Mouse (Mus musculus) forebrain, embryonic 11.5 days (tissue): ENCODE results near the gene Hist1h2ab. TPM values are rescaled to one million over a fixed set of nuclear protein-coding genes. Genes with fewer than 3 reads are reported as not detected.
A peak's percentile ranks its signal among the peaks of the same experiment; 100 is the strongest.
"Not testable (repeated sequence)": the region's sequence is repeated elsewhere in the genome, so short reads cannot be mapped to it uniquely, and the experiment has no call there.

Experiments
- ATAC-seq: fragments of 200-750 bp; cut with Nextera tagmentation; replicated peaks from 2 replicates; pipeline ENCODE4 v1.8.0; 2017; ENCODE audit warnings: moderate TSS enrichment; ENCODE audit not compliant: low FRiP score
- DNase-seq: peaks from one replicate; pipeline ENCODE4 v3.0.0-alpha.2; 2017; ENCODE audit warnings: low spot score
- H3K27ac ChIP-seq: fragments of 300-500 bp; sonication (generic); 2 replicates; pipeline ENCODE4 v1.5.1; 2014; ENCODE audit warnings: low read depth, low read length
- H3K27me3 ChIP-seq: fragments of 300-500 bp; sonication (generic); 2 replicates; pipeline ENCODE4 v1.6.1; 2014; ENCODE audit warnings: mild to moderate bottlenecking, low read length, mixed read lengths; ENCODE audit not compliant: control insufficient read depth, insufficient read depth
- H3K36me3 ChIP-seq: fragments of 300-500 bp; sonication (generic); 2 replicates; pipeline ENCODE4 v1.6.1; 2014; ENCODE audit warnings: mild to moderate bottlenecking, low read length, moderate library complexity, mixed read lengths; ENCODE audit not compliant: control insufficient read depth, insufficient read depth
- H3K4me1 ChIP-seq: fragments of 300-500 bp; sonication (generic); replicated peaks from 2 replicates; pipeline ENCODE4 v1.6.1; 2014; ENCODE audit warnings: low read length, mixed read lengths; ENCODE audit not compliant: control insufficient read depth, insufficient read depth
- H3K4me2 ChIP-seq: fragments of 300-500 bp; sonication (generic); 2 replicates; pipeline ENCODE4 v1.6.1; 2014; ENCODE audit warnings: low read depth, mild to moderate bottlenecking, low read length, moderate library complexity, mixed read lengths; ENCODE audit not compliant: severe bottlenecking
- H3K4me3 ChIP-seq: fragments of 300-500 bp; sonication (generic); 2 replicates; pipeline ENCODE4 v1.5.1; 2014; ENCODE audit warnings: low read depth, low read length
- H3K9ac ChIP-seq: fragments of 300-500 bp; sonication (generic); 2 replicates; pipeline ENCODE4 v1.6.1; 2014; ENCODE audit warnings: low read length
- H3K9me3 ChIP-seq: fragments of 300-500 bp; sonication (generic); 2 replicates; pipeline ENCODE4 v1.6.1; 2016; ENCODE audit warnings: low read length, mixed read lengths; ENCODE audit not compliant: control insufficient read depth
- WGBS: fragments of 180-500 bp; shearing (Covaris S2); extraction: QIAGEN DNeasy Blood & Tissue Kit; methylation state at CpG from one replicate; pipeline ENCODE4 v1.1.7; 2014; 5-methylcytosine and 5-hydroxymethylcytosine counted together
- polyA plus RNA-seq: library from polyadenylated mRNA; unstranded; fragments of >200 nt; fragmentation: Nextera tagmentation; extraction: Ambion mirVana; gene quantifications from 2 replicates; pipeline ENCODE4 v1.2.1, GENCODE M21; 2014

The Hist1h2ab gene
- polyA plus RNA-seq, result 59.7 and 63.1 TPM in 2 replicates

- WGBS, result under 1% methylated on average over 27 of the region's 47 CpGs
- H3K36me3 ChIP-seq, H3K27me3 ChIP-seq, H3K9me3 ChIP-seq, H3K4me1 ChIP-seq: not testable (repeated sequence)
- DNase-seq (peak; percentile 89), ATAC-seq (peak; percentile 58)
- Histone ChIP-seq H3K9ac (peak within 1 kb of the TSS; percentile 72), H3K27ac (peak within 1 kb of the TSS; percentile 97), H3K4me2 (peak within 1 kb of the TSS; percentile 40), H3K4me3 (peak within 1 kb of the TSS; percentile 36)
Measured at GRCm38 (mm10) chr13:23750839-23751477, at the start of gene Hist1h2ab. Gene Hist1h2ab (plus strand): TSS chr13:23751126.

- H3K36me3 ChIP-seq, result no peaks in the 10 kb centered on the region
- no peaks in the 10 kb centered on the region for H3K4me1 ChIP-seq
- 87% methylated on average over 4 of the region's 4 CpGs for WGBS
- no peaks in the 10 kb centered on the region for H3K9me3 ChIP-seq
- no peak overlapping the region for H3K4me2 ChIP-seq
- no peak overlapping the region for H3K27ac ChIP-seq
- H3K27me3 ChIP-seq, result no peaks in the 10 kb centered on the region
- H3K4me3 ChIP-seq, result no peak overlapping the region
- DNase-seq (no peak), ATAC-seq (no peak)
- H3K9ac ChIP-seq, result no peak overlapping the region
Measured at GRCm38 (mm10) chr13:23702220-23702619, 48.7 kb upstream of the Hist1h2ab start.

GRCm38 (mm10) chr13:23702801-23703200, 48.1 kb upstream of the Hist1h2ab start:
- not testable (repeated sequence) for H3K9ac ChIP-seq, H3K4me2 ChIP-seq, H3K9me3 ChIP-seq, ATAC-seq, H3K4me3 ChIP-seq, H3K36me3 ChIP-seq, H3K4me1 ChIP-seq, H3K27ac ChIP-seq, H3K27me3 ChIP-seq, DNase-seq
- WGBS, result 85% methylated on average over 2 of the region's 2 CpGs

DNA sequence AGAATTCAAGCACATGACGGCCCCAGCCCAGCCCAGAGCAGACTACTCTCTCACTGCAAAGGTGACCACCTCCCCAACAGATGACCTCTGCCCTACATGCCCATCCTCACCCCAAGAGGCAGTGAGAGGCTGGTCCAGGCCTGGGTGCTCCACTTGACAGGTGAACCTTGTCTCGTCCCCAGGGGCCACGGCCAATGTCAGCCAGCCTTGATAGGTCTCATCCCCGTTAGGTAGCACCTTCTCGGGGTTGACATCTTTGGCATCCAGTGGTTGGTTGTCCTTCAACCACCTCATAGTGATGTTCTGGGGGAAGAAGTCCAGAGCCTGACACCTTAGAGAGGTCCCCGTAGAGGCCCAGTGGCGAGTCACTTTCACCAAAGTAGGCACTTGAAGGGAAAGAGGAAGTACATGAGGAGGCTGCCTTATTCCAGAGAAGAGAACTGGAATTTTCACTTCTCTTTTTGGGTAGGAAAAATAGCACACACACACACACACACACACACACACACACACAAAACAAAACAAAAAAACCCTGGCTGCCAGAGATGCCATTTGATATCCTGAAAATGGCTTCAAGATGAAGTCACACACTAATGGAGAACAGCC, 45.1 kb upstream of the Hist1h2ab start:
- Histone ChIP-seq H3K4me3 (no peak overlapping the region), H3K9ac (no peak overlapping the region), H3K27me3 (no peaks in the 10 kb centered on the region), H3K36me3 (no peaks in the 10 kb centered on the region), H3K4me1 (peaks cover 5% of the 10 kb centered on the region), H3K9me3 (no peaks in the 10 kb centered on the region), H3K4me2 (no peak overlapping the region), H3K27ac (no peak overlapping the region)
- WGBS, result 90% methylated on average over 7 of the region's 7 CpGs
- no peak for ATAC-seq
- no peak for DNase-seq

DNA sequence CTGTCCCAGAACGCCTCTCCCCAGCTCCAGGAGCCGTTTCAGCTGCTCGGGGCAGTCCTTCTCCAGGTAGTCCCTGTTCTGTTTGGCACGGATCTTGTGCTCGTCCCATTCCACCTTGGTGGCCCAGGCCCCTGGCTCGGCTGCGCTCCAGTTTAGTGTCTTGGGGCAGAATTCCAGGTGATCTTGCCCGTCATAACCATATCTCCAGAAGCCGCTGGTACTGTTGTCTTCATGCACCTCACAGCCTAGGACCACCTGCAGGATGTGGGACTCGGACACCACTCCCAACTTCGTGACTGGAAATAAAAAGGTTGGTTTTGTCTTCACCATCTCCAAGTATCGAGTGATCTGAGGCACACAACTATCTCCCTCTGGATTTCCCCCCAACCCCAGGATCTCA, 44.2 kb upstream of the Hist1h2ab start:
- ATAC-seq, result no peak
- H3K9ac ChIP-seq, result no peak overlapping the region

GRCm38 (mm10) chr13:23708041-23708440, 42.9 kb upstream of the Hist1h2ab start:
- Histone ChIP-seq H3K4me2 (no peak overlapping the region), H3K9ac (no peak overlapping the region), H3K36me3 (no peaks in the 10 kb centered on the region), H3K27ac (no peak overlapping the region), H3K4me3 (no peak overlapping the region), H3K9me3 (no peaks in the 10 kb centered on the region), H3K27me3 (no peaks in the 10 kb centered on the region; the same call in 1 of the 2 replicates), H3K4me1 (peaks cover 5% of the 10 kb centered on the region)
- WGBS, result 90% methylated on average over 4 of the region's 4 CpGs
- DNase-seq (no peak), ATAC-seq (no peak)

More for the DNA sequence above, 44.2 kb upstream of the Hist1h2ab start:
- no peak overlapping the region for H3K4me2 ChIP-seq
- peaks cover 5% of the 10 kb centered on the region for H3K4me1 ChIP-seq
- H3K4me3 ChIP-seq, result no peak overlapping the region
- no peaks in the 10 kb centered on the region for H3K36me3 ChIP-seq
- no peak overlapping the region for H3K27ac ChIP-seq
- H3K9me3 ChIP-seq, result no peaks in the 10 kb centered on the region
- no peak for DNase-seq
- 90% methylated on average over 12 of the region's 12 CpGs for WGBS
- no peaks in the 10 kb centered on the region; the same call in 1 of the 2 replicates for H3K27me3 ChIP-seq

GRCm38 (mm10) chr13:23708654-23709053, 42.3 kb upstream of the Hist1h2ab start:
- Histone ChIP-seq H3K27ac (no peak overlapping the region), H3K4me2 (no peak overlapping the region), H3K4me1 (peaks cover 5% of the 10 kb centered on the region), H3K9ac (no peak overlapping the region), H3K27me3 (no peaks in the 10 kb centered on the region; the same call in 1 of the 2 replicates), H3K9me3 (no peaks in the 10 kb centered on the region), H3K4me3 (no peak overlapping the region), H3K36me3 (no peaks in the 10 kb centered on the region)
- DNase-seq (no peak), ATAC-seq (no peak)
- 85% methylated on average over 4 of the region's 4 CpGs for WGBS

GRCm38 (mm10) chr13:23709714-23710373, 41.1 kb upstream of the Hist1h2ab start:
- WGBS, result 21% methylated on average over 15 of the region's 15 CpGs
- peaks cover 5% of the 10 kb centered on the region for H3K4me1 ChIP-seq
- H3K9me3 ChIP-seq, result no peaks in the 10 kb centered on the region
- peak overlapping the region; percentile 37 for H3K9ac ChIP-seq
- no peaks in the 10 kb centered on the region; the same call in 1 of the 2 replicates for H3K27me3 ChIP-seq
- H3K4me2 ChIP-seq, result peak overlapping the region; percentile 48
- no peaks in the 10 kb centered on the region for H3K36me3 ChIP-seq
- DNase-seq (no peak), ATAC-seq (no peak)
- peak overlapping the region; percentile 20; the same call in 1 of the 2 replicates for H3K4me3 ChIP-seq
- H3K27ac ChIP-seq, result no peak overlapping the region
